Mouse (Mus musculus): Measurements from ENCODE around the gene Nfkbiz.

The Nfkbiz gene

GRCm38 (mm10) chr16:55790326-55790725 is 48.4 kb downstream of the Nfkbiz start:
- DNase-seq, result no peak

- no peak for DNase-seq
Observed at GRCm38 (mm10) chr16:55789291-55789690, 49.4 kb downstream of the Nfkbiz start.

- DNase-seq, result no peak
Observed at GRCm38 (mm10) chr16:55788671-55789070, 50.0 kb downstream of the Nfkbiz start.

- no peak for DNase-seq
Observed at GRCm38 (mm10) chr16:55787385-55788072, 51.2 kb downstream of the Nfkbiz start.

GRCm38 (mm10) chr16:55784379-55784778 is 54.3 kb downstream of the Nfkbiz start:
- DNase-seq, result no peak

- no peak for DNase-seq
Observed at GRCm38 (mm10) chr16:55783923-55784322, 54.8 kb downstream of the Nfkbiz start.

- no peak for DNase-seq
Observed at GRCm38 (mm10) chr16:55782911-55783310, 55.8 kb downstream of the Nfkbiz start.

- no peak for DNase-seq
Observed at GRCm38 (mm10) chr16:55781809-55782208, 56.9 kb downstream of the Nfkbiz start.

- DNase-seq, result no peak
Observed at GRCm38 (mm10) chr16:55780958-55781558, 57.6 kb downstream of the Nfkbiz start.

- no peak for DNase-seq
Observed at GRCm38 (mm10) chr16:55776329-55776728, 62.4 kb downstream of the Nfkbiz start.

GRCm38 (mm10) chr16:55770247-55770646 is 68.5 kb downstream of the Nfkbiz start:
- DNase-seq, result no peak
